Mouse (Mus musculus): Measurements from ENCODE around the gene Plekhg1. TPM values are rescaled to one million over a fixed set of nuclear protein-coding genes. Genes with fewer than 3 reads are reported as not detected.

The Plekhg1 gene
- total and polyA plus RNA-seq, 3 experiments = 3.6 to 11.0 (median 7.6) TPM

- intact Hi-C loops (cut with DNase I) = loop anchor here (1.0 to 5.0 kb wide), 6 partner anchors 21 to 245 kb away; partner anchors contain the start of gene Plekhg1
- no peaks in the 10 kb centered on the region for H3K27me3 ChIP-seq (ENCODE audit: control insufficient read depth, insufficient read depth, low read length)
- peak in 1 of 2 experiments; percentile 29 for DNase-seq
- peaks cover 10% of the 10 kb centered on the region for H3K4me1 ChIP-seq (ENCODE audit: control insufficient read depth, insufficient read depth, low read length)
- no peak overlapping the region for H3K9ac ChIP-seq (ENCODE audit: low read depth, low read length)
- WGBS = 41% methylated on average over 5 of the region's 5 CpGs
- TF ChIP-seq EP300 (IDR thresholded peaks at IDR 0.05; ENCODE audit: insufficient read depth, low read depth, low read length) = no peak
- no peak for TF ChIP-seq POLR2A (IDR thresholded peaks at IDR 0.05; ENCODE audit: insufficient read depth, low read depth, low read length)
- no peak for TF ChIP-seq CTCF (IDR thresholded peaks at IDR 0.05)
- no peaks in the 10 kb centered on the region for H3K79me2 ChIP-seq (replicated peaks; ENCODE audit: control insufficient read depth, insufficient read depth, low read length)
- no peak overlapping the region for H3K4me3 ChIP-seq
- peaks cover 5% of the 10 kb centered on the region; the same call in 1 of the 2 replicates for H3K36me3 ChIP-seq (ENCODE audit: control insufficient read depth, insufficient read depth, low read length)
- peak overlapping the region; percentile 67 for H3K27ac ChIP-seq
Observed at GRCm38 (mm10) chr10:3697500-3697899, 42.7 kb upstream of the Plekhg1 start.

GRCm38 (mm10) chr10:3700225-3701073 lies 39.7 kb upstream of the Plekhg1 start:
- H3K4me1 ChIP-seq (ENCODE audit: control insufficient read depth, insufficient read depth, low read length) = peaks cover 7% of the 10 kb centered on the region
- no peak overlapping the region for H3K9ac ChIP-seq (ENCODE audit: low read depth, low read length)
- H3K27ac ChIP-seq = no peak overlapping the region
- H3K4me3 ChIP-seq = no peak overlapping the region
- TF ChIP-seq POLR2A (IDR thresholded peaks at IDR 0.05; ENCODE audit: insufficient read depth, low read depth, low read length) = no peak
- TF ChIP-seq CTCF (IDR thresholded peaks at IDR 0.05) = no peak
- no peak for TF ChIP-seq EP300 (IDR thresholded peaks at IDR 0.05; ENCODE audit: insufficient read depth, low read depth, low read length)
- H3K79me2 ChIP-seq (replicated peaks; ENCODE audit: control insufficient read depth, insufficient read depth, low read length) = no peaks in the 10 kb centered on the region
- WGBS = 53% methylated on average over 12 of the region's 12 CpGs
- intact Hi-C loops (cut with DNase I) = no loop called here
- H3K36me3 ChIP-seq (ENCODE audit: control insufficient read depth, insufficient read depth, low read length) = peaks cover 5% of the 10 kb centered on the region; the same call in 1 of the 2 replicates
- DNase-seq = no peak
- H3K27me3 ChIP-seq (ENCODE audit: control insufficient read depth, insufficient read depth, low read length) = no peaks in the 10 kb centered on the region

GRCm38 (mm10) chr10:3701832-3702231 lies 38.3 kb upstream of the Plekhg1 start:
- WGBS = 59% methylated on average over 4 of the region's 4 CpGs
- intact Hi-C loops (cut with DNase I) = no loop called here
- no peaks in the 10 kb centered on the region for H3K79me2 ChIP-seq (replicated peaks; ENCODE audit: control insufficient read depth, insufficient read depth, low read length)
- peaks cover 4% of the 10 kb centered on the region for H3K4me1 ChIP-seq (ENCODE audit: control insufficient read depth, insufficient read depth, low read length)
- H3K27ac ChIP-seq = no peak overlapping the region
- H3K9ac ChIP-seq (ENCODE audit: low read depth, low read length) = no peak overlapping the region
- TF ChIP-seq CTCF (IDR thresholded peaks at IDR 0.05) (no peak), POLR2A (IDR thresholded peaks at IDR 0.05; ENCODE audit: insufficient read depth, low read depth, low read length) (no peak), EP300 (IDR thresholded peaks at IDR 0.05; ENCODE audit: insufficient read depth, low read depth, low read length) (no peak)
- H3K27me3 ChIP-seq (ENCODE audit: control insufficient read depth, insufficient read depth, low read length) = no peaks in the 10 kb centered on the region
- H3K4me3 ChIP-seq = no peak overlapping the region
- peaks cover 2% of the 10 kb centered on the region; the same call in 1 of the 2 replicates for H3K36me3 ChIP-seq (ENCODE audit: control insufficient read depth, insufficient read depth, low read length)
- no peak for DNase-seq

GRCm38 (mm10) chr10:3702585-3702984 lies 37.6 kb upstream of the Plekhg1 start:
- 97% methylated on average over 2 of the region's 2 CpGs for WGBS
- no peak overlapping the region for H3K4me3 ChIP-seq
- no peaks in the 10 kb centered on the region for H3K36me3 ChIP-seq (ENCODE audit: control insufficient read depth, insufficient read depth, low read length)
- intact Hi-C loops (cut with DNase I) = no loop called here
- H3K4me1 ChIP-seq (ENCODE audit: control insufficient read depth, insufficient read depth, low read length) = peaks cover 2% of the 10 kb centered on the region
- no peaks in the 10 kb centered on the region for H3K27me3 ChIP-seq (ENCODE audit: control insufficient read depth, insufficient read depth, low read length)
- H3K9ac ChIP-seq (ENCODE audit: low read depth, low read length) = no peak overlapping the region
- no peak overlapping the region for H3K27ac ChIP-seq
- TF ChIP-seq POLR2A (IDR thresholded peaks at IDR 0.05; ENCODE audit: insufficient read depth, low read depth, low read length) = no peak
- no peak for TF ChIP-seq CTCF (IDR thresholded peaks at IDR 0.05)
- TF ChIP-seq EP300 (IDR thresholded peaks at IDR 0.05; ENCODE audit: insufficient read depth, low read depth, low read length) = no peak
- no peak for DNase-seq
- no peaks in the 10 kb centered on the region for H3K79me2 ChIP-seq (replicated peaks; ENCODE audit: control insufficient read depth, insufficient read depth, low read length)

GRCm38 (mm10) chr10:3706231-3706630 lies 33.9 kb upstream of the Plekhg1 start:
- intact Hi-C loops (cut with DNase I) = no loop called here
- Histone ChIP-seq H3K27ac (peak overlapping the region; percentile 15; the same call in 1 of the 2 replicates), H3K36me3 (ENCODE audit: control insufficient read depth, insufficient read depth, low read length) (no peaks in the 10 kb centered on the region), H3K79me2 (replicated peaks; ENCODE audit: control insufficient read depth, insufficient read depth, low read length) (no peaks in the 10 kb centered on the region), H3K4me1 (ENCODE audit: control insufficient read depth, insufficient read depth, low read length) (no peaks in the 10 kb centered on the region), H3K4me3 (no peak overlapping the region), H3K27me3 (ENCODE audit: control insufficient read depth, insufficient read depth, low read length) (no peaks in the 10 kb centered on the region), H3K9ac (ENCODE audit: low read depth, low read length) (no peak overlapping the region)
- WGBS = 39% methylated on average over 4 of the region's 4 CpGs
- DNase-seq = peak in 1 of 2 experiments; percentile 43
- TF ChIP-seq CTCF (IDR thresholded peaks at IDR 0.05) (no peak), EP300 (IDR thresholded peaks at IDR 0.05; ENCODE audit: insufficient read depth, low read depth, low read length) (0 out of 2 replicates have a peak, but pooled peaks have one; percentile 19)

GRCm38 (mm10) chr10:3710081-3710480 lies 30.1 kb upstream of the Plekhg1 start:
- no peak for DNase-seq
- no peak for TF ChIP-seq POLR2A (IDR thresholded peaks at IDR 0.05; ENCODE audit: insufficient read depth, low read depth, low read length)
- no peak for TF ChIP-seq CTCF (IDR thresholded peaks at IDR 0.05)
- TF ChIP-seq EP300 (IDR thresholded peaks at IDR 0.05; ENCODE audit: insufficient read depth, low read depth, low read length) = no peak
- 75% methylated on average over 3 of the region's 3 CpGs for WGBS
- H3K4me1 ChIP-seq (ENCODE audit: control insufficient read depth, insufficient read depth, low read length) = no peaks in the 10 kb centered on the region
- no peak overlapping the region for H3K9ac ChIP-seq (ENCODE audit: low read depth, low read length)
- H3K27me3 ChIP-seq (ENCODE audit: control insufficient read depth, insufficient read depth, low read length) = no peaks in the 10 kb centered on the region
- H3K79me2 ChIP-seq (replicated peaks; ENCODE audit: control insufficient read depth, insufficient read depth, low read length) = no peaks in the 10 kb centered on the region
- H3K4me3 ChIP-seq = no peak overlapping the region
- intact Hi-C loops (cut with DNase I) = no loop called here
- H3K27ac ChIP-seq = no peak overlapping the region
- H3K36me3 ChIP-seq (ENCODE audit: control insufficient read depth, insufficient read depth, low read length) = no peaks in the 10 kb centered on the region
